Mouse (Mus musculus): ENCODE measurements around the gene Prn. TPM values are rescaled to one million over a fixed set of nuclear protein-coding genes. Genes with fewer than 3 reads are reported as not detected.

Prn gene
- polyA plus RNA-seq (2017; shearing (Covaris generic)) = not detected

DNA sequence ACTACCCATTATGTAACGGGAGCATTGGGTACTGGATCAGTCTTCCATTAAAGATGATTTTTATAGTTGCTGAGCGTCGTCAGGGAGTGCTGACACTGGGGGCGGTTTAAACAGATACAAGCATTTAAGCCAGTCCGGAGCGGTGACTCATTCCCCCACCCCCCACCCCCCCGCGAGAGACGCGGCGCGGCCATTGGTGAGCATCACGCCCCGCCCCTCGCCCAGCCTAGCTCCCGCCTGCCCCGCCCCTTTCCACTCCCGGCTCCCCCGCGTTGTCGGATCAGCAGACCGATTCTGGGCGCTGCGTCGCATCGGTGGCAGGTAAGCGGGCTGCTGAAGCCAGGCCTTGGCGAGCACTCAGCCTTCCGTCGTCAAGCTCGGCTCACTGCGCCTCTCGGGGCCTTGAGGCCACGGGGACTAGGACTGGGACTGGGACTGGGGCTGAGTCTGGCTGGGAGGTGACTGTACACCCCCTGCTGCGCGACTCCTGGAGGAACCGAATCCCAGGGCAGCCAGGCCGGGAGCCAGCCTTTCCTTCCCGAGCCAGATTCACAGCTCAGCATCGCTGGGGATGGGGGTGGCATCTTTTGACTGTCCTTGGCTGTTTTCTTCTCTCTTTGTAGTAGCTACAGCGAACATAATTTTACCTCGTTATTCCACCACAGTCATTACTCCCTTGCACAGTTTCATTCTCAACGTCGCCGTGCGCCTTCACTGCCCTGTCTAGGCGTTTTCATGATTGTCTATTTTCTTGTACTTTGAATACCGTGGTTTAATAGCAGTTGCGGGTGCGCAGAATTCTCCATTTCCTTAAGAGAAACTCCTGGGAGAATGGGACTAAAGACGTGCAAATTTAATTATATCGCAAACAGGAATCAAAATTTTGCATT is at the start of gene Prn, which contains the start of gene Prnp:
Prn (plus strand) TSS at position 275 of the 890 bp plus-strand sequence.
Prnp (plus strand) TSS at position 246 of the 890 bp plus-strand sequence.
- ATAC-seq = peak; percentile 95

- ATAC-seq = no peak
Observed at GRCm38 (mm10) chr2:131862617-131863275, 47.0 kb upstream of the Prn start.

GRCm38 (mm10) chr2:131863472-131863871 is 46.3 kb upstream of the Prn start:
- no peak for ATAC-seq

GRCm38 (mm10) chr2:131864262-131864796 is 45.4 kb upstream of the Prn start:
- no peak for ATAC-seq

- no peak for ATAC-seq
Observed at GRCm38 (mm10) chr2:131866676-131867075, 43.1 kb upstream of the Prn start.

DNA sequence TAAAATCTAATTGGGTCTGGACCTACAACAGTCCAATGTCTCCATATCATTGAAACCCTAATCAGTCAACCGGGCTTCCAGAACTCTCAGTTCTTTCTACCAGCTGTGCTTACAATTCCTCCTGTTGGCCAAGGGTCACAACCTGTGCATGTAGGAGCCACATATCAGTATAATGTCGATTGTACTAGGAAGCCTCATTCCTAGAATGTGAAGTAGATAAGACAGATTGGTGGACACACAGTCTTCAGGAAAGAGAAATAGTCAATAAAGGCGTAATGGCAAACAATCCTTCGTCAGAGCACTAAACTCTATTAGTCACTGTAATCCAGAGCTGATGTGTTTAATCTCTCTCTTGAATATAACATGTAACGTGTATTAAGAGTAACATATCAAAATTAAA is 40.8 kb upstream of the Prn start:
- no peak for ATAC-seq

- no peak for ATAC-seq
Observed at GRCm38 (mm10) chr2:131873376-131873775, 36.4 kb upstream of the Prn start.

GRCm38 (mm10) chr2:131876551-131877265 is 33.0 kb upstream of the Prn start:
- ATAC-seq = no peak

DNA sequence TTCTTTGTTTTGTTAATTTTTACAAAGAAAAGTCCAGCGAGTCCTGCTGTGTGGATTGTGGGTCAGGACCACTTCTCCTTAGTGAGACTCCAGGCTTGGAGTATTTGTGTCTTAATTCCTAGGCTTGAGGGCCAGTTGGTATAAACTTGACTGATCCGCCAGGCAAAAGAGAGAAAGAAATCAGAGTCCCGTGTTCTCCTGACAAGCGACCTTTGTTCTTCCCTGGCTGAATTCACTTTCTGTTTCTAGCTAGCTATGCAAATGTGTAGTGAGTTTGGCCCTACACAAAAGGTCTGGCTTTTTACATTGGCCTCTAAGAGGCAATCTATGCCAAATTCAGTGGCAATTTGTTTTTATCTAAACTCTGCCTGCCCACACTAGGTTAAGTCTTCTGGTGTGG is 28.0 kb upstream of the Prn start:
- no peak for ATAC-seq

GRCm38 (mm10) chr2:131883136-131883535 is 26.6 kb upstream of the Prn start:
- ATAC-seq = no peak

DNA sequence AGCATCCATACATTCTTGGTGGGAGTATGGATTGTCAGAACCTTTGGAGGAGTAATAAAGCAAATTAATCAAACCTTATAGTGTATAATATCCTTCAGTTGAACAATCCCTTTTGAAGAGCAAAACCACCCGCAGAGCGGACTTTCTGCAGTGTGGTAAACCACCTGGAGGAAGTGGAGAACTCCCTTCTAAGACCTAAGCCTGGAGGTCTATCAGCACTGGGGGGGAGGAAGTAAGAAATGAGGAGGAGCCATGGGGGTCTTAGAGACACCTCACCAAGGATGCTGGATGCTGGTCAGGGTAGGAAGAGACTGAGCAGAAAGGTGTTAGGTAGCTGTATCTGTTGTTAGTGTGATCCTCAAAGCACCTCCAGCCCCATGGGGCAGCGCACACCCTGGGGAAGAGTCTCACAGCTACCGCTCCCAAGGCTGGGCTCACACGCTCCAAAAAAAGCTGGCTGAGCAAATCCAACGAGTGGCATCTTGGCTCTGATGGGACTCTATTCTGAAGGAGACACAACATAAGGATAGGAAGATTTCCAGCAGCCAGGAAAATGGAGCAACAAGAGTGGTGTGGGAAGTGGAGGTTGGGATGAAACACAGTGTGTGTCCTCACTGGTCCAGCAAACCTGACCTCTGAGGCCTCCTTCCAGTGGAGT is 23.1 kb upstream of the Prn start:
- ATAC-seq = no peak

DNA sequence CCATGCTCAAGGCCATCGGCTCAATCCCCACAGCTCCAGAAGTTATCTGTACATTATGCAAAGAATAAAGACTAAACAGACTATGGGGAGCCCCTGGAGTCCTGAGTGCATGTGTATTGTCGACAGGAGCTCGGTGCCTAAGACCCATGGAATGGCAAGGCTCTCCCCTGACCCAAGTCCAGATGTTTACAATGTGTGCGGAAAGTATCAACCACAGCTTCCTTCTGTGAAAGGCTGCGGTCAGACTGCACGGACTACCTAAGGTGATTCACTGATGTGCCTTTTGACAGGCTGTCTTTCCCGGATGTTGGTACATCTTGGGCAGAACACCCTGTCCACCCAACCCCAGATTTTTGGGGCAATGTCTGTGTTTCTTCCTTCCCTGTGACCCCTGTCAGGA is 21.5 kb upstream of the Prn start:
- no peak for ATAC-seq

DNA sequence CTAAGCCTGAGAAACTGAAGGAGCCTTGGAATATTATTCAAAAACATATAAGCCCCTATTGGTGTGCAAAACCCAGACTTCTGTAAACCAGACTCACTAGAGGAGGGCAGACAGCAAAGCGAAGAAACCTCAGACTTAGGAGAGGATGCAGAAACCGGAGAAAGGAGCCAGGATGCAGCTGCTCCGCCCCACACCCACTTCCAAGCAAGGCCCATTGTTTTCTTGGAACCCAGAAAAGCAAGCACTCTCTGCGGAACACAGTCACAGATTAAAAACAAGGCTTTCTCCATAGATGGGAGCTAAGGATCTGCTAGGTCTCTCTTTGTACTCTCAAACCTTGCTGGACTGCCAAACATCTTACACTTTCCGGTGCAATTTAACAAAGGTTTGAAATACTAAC is 17.2 kb upstream of the Prn start:
- no peak for ATAC-seq

- no peak for ATAC-seq
Observed at GRCm38 (mm10) chr2:131895106-131895505, 14.7 kb upstream of the Prn start.

GRCm38 (mm10) chr2:131896011-131896410 is 13.7 kb upstream of the Prn start:
- no peak for ATAC-seq

GRCm38 (mm10) chr2:131897336-131898109 is 12.2 kb upstream of the Prn start:
- no peak for ATAC-seq

DNA sequence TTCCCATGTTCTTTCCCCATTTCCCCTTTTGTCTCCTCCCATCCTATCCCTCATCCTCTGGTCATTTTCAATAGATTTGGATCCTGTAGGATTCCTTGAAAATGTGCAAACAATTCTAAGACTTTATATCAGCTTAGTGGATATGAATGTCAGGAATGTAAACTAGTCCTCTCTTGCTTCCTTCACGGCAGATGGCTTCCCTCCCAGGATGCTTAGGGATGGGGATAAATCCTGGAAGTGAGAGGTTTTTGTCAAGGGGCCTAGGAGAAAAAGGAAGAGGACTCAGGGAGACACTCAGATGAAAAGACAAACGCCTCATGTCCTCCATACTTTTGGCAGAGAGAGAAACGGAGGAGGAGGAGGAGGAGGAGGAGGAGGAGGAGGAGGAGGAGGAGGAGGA is 7.3 kb upstream of the Prn start:
- no peak for ATAC-seq

DNA sequence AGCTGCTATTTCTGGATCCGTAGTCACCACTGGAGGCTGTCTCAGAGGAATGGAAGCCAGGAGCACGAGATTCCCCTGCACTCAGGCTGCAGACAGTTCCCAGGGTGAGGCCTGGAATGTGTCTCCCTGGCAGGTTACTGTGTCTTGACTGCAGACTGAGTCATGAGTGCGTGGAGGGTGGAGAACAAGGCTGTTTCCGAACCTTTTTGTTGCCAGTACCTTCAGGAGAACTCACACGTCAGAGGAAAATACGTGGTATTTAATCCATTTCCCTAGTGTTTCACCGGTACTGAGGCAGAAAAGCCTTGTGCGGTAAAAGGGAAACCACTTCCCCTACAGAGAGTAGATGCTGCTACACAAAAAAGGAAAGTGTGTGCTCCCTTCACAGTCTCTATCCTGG is 6.9 kb upstream of the Prn start:
- ATAC-seq = peak; percentile 86

DNA sequence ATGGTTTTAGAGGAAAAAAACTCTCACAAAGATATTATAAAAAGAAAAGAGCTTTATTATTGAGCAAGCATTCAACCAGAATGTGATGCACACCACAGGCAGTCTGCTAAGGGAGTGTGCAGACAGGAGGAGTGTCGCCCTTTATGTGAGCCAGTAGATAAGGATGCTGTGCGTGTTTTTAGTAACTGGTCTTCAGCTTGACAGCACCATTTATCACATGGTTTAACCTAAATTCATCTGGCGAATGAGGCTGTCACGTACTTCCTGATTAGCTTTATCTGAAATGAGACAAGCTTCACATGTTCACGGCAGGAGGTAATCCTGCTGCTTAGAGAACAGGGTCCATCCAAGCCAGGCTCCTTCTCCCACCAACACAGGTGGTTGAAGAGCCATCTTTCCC is 4.7 kb upstream of the Prn start:
- no peak for ATAC-seq

DNA sequence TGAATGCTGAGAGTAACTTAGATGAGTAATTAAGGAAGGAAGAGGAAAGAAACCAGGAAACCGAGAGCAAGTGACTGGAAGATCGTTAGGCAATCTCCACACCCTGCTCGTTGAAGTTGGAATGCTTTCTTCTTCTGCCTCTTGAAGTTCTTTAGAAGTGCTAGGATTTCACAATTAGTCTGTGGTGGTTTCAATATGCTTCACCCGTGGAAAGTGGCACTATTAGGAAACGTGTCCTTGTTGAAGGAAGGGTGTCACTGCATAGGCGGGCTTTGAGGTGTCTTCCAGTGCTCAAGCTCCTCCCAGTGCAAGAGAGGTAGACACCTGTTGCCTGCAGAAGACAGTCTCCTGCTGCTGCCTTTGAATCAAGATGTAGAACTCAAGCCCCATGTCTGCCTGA is 4.0 kb upstream of the Prn start:
- ATAC-seq = no peak

DNA sequence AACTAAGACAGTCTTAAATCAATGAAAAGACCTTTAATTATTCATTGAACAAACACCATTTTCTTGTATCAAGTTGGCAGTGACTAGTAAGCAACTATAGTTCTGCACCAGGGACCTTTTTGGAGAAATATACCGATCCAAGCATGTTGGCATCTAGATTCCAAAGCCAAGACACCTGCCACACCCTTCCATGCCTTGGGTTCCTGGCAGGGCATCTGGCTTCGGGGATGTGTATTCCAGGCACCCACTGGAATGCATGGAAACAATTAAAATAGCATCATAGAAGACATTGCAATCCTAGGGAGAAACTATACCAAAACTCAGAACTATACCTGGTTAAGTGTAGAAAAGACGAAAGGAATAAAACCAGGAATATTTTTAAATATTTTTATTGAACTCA is 3.5 kb upstream of the Prn start:
- no peak for ATAC-seq

DNA sequence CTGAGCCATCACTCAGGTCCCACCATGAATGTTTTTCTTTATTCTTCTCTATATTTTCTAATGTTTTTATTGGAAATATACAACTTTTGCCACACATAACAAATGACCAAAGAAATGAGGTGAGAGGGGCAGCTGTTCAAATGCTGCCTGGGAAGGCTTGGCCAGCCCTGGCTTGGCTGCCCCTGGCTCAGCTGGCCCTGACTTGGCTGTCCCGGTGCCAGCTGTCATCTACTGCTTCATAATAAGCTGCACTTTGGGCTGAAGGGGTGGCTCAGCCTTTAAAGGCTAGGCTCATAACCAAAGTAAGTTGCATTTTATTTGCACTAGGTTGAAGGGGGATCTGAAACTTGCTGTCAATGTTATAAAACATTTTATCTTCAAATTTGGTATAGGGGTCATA is 2.9 kb upstream of the Prn start:
- ATAC-seq = no peak

Data from CD4-positive, CD25-positive, alpha-beta regulatory T cell, adult 4 months (primary cell).